Mouse (Mus musculus): ENCODE results near the gene C130050O18Rik. TPM values are rescaled to one million over a fixed set of nuclear protein-coding genes. Genes with fewer than 3 reads are reported as not detected.

The C130050O18Rik gene
- polyA plus RNA-seq, 2 experiments = 0.93 to 1.3 TPM

DNA sequence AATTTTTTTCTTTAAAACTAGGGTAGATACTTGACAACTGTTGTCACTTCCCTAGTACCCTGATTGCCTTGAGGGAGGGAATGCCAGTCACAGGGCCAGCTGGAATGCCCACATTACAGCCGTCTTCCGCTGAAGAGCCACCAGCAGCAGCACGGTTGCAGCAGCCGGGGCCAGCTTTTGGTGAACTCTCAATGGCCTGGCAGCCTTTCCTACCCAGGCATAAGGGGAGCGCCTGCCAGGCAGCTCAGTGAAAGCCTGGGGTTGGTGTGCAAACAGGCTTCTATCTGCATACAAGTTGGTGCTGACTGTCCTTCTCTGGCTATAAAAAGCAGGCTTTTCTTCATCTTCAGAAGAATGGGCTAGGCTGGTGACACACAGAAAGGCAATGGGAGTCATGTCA is 35.4 kb downstream of the C130050O18Rik start:
- no peaks in the 10 kb centered on the region for H3K4me1 ChIP-seq (replicated peaks; ENCODE audit: control insufficient read depth in 2 of 2, insufficient read depth in 2 of 2, low read length in 1 of 2)
- no peaks in the 10 kb centered on the region for H3K9me3 ChIP-seq (ENCODE audit: control insufficient read depth, low read length)
- no peak overlapping the region for H3K27ac ChIP-seq
- DNase-seq (ENCODE audit: low read depth in 3 of 3, low spot score in 3 of 3) (no peak), ATAC-seq (ENCODE audit: insufficient read depth) (no peak)
- H3K4me3 ChIP-seq (ENCODE audit: insufficient read depth in 1 of 2, low read depth in 2 of 2, low read length in 2 of 2) = no peak overlapping the region
- H3K27me3 ChIP-seq (ENCODE audit: control insufficient read depth, insufficient read depth, low read length) = no peaks in the 10 kb centered on the region
- H3K36me3 ChIP-seq (replicated peaks; ENCODE audit: control insufficient read depth, insufficient read depth, low read depth) = no peaks in the 10 kb centered on the region
- WGBS (ENCODE audit: insufficient replicate concordance) = 77% methylated on average over 5 of the region's 5 CpGs
- no peak overlapping the region for H3K9ac ChIP-seq (replicated peaks)
- no peak for TF ChIP-seq EP300 (IDR thresholded peaks at IDR 0.05; ENCODE audit: low read depth)
- no peak for TF ChIP-seq CTCF (IDR thresholded peaks at IDR 0.05; ENCODE audit: low read depth)
- no peak overlapping the region for H3K4me2 ChIP-seq (ENCODE audit: low read depth)

DNA sequence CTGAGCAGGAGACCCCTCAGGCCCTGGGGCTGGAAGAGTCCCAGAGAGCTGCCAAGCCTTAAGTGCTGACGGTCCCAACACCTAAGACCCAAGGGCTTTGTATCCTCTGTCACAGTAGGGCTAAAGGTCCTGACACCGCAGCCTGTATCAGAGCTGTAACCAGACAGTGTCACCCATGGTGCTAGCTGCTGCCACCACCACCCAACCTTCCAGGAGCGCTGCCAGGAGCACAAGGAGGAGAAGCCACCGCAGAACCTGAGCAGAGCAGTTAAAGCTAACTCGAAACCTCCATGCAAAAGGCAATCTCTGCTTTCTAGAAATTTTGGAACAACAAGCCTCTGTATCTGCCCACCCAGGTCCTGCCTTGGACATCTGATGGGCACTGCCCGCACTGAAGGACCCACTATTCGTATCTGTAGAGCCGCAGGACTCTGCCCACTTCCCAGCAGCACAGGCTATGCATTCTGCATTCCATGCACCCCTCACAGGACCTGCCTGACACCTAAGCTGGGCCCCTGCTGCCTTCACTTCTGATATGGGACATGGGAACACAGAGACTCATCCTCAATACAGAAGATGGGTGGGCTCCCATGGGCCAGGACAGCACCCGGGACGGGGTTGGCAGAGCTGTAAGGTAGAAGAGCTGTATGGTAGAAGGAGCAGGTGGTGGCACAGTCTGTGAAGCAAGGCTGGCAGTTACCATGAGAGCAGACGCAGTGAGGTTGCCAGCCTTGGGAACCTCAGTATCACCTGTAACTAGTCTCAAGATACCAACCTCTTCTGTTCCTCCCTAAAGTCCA is 36.0 kb downstream of the C130050O18Rik start:
- Histone ChIP-seq H3K4me3 (ENCODE audit: insufficient read depth in 1 of 2, low read depth in 2 of 2, low read length in 2 of 2) (no peak overlapping the region), H3K27me3 (ENCODE audit: control insufficient read depth, insufficient read depth, low read length) (no peaks in the 10 kb centered on the region), H3K36me3 (replicated peaks; ENCODE audit: control insufficient read depth, insufficient read depth, low read depth) (no peaks in the 10 kb centered on the region), H3K9ac (replicated peaks) (no peak overlapping the region), H3K27ac (no peak overlapping the region), H3K4me2 (ENCODE audit: low read depth) (no peak overlapping the region), H3K4me1 (replicated peaks; ENCODE audit: control insufficient read depth in 2 of 2, insufficient read depth in 2 of 2, low read length in 1 of 2) (no peaks in the 10 kb centered on the region), H3K9me3 (ENCODE audit: control insufficient read depth, low read length) (no peaks in the 10 kb centered on the region)
- DNase-seq (ENCODE audit: low read depth in 3 of 3, low spot score in 3 of 3) (no peak), ATAC-seq (ENCODE audit: insufficient read depth) (no peak)
- WGBS (ENCODE audit: insufficient replicate concordance) = 73% methylated on average over 11 of the region's 11 CpGs
- TF ChIP-seq EP300 (IDR thresholded peaks at IDR 0.05; ENCODE audit: low read depth) (no peak), CTCF (IDR thresholded peaks at IDR 0.05; ENCODE audit: low read depth) (no peak)

DNA sequence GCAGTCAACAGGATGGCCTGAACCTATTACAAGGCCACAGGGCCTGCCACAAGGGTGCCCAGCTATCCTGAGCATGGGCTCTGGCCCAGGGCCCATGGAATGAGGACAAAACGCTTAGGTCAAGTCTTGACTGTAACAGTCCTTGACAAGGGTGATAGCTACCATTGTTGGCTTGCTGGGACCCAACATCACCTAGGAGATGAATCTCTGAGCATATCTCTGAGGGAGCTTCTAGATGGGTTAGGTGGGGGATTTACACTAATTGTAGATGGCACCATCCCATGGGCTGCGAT is 36.6 kb downstream of the C130050O18Rik start:
- no peaks in the 10 kb centered on the region for H3K9me3 ChIP-seq (ENCODE audit: control insufficient read depth, low read length)
- H3K27ac ChIP-seq = no peak overlapping the region
- ATAC-seq (ENCODE audit: insufficient read depth) (no peak), DNase-seq (ENCODE audit: low read depth in 3 of 3, low spot score in 3 of 3) (no peak)
- H3K4me3 ChIP-seq (ENCODE audit: insufficient read depth in 1 of 2, low read depth in 2 of 2, low read length in 2 of 2) = no peak overlapping the region
- H3K4me1 ChIP-seq (replicated peaks; ENCODE audit: control insufficient read depth in 2 of 2, insufficient read depth in 2 of 2, low read length in 1 of 2) = no peaks in the 10 kb centered on the region
- H3K27me3 ChIP-seq (ENCODE audit: control insufficient read depth, insufficient read depth, low read length) = no peaks in the 10 kb centered on the region
- no peak overlapping the region for H3K4me2 ChIP-seq (ENCODE audit: low read depth)
- H3K9ac ChIP-seq (replicated peaks) = no peak overlapping the region
- no peak for TF ChIP-seq CTCF (IDR thresholded peaks at IDR 0.05; ENCODE audit: low read depth)
- no peak for TF ChIP-seq EP300 (IDR thresholded peaks at IDR 0.05; ENCODE audit: low read depth)
- no peaks in the 10 kb centered on the region for H3K36me3 ChIP-seq (replicated peaks; ENCODE audit: control insufficient read depth, insufficient read depth, low read depth)
- 78% methylated on average over 2 of the region's 2 CpGs for WGBS (ENCODE audit: insufficient replicate concordance)

DNA sequence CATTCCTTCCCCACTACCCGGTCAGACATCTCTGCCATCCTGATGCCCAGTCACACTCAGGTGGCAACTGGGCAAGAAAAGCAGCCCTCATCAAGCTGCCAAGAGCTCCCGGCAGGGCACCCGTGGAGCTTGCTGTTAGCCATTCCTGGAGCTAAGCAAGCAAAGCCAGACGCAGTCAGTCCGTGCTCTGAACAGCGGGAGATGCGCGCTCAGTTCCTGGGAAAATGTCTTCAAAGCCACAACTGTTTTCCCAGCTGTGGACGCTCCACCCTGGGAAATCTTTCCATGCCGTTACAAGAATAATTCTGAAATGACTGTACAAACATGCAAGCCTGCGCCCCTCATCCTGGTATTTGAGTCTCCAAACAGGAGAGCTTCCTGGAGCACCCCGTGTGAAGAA is 37.3 kb downstream of the C130050O18Rik start:
- Histone ChIP-seq H3K9me3 (ENCODE audit: control insufficient read depth, low read length) (no peaks in the 10 kb centered on the region), H3K4me2 (ENCODE audit: low read depth) (no peak overlapping the region), H3K36me3 (replicated peaks; ENCODE audit: control insufficient read depth, insufficient read depth, low read depth) (no peaks in the 10 kb centered on the region), H3K4me3 (ENCODE audit: insufficient read depth in 1 of 2, low read depth in 2 of 2, low read length in 2 of 2) (no peak overlapping the region), H3K27ac (no peak overlapping the region), H3K9ac (replicated peaks) (no peak overlapping the region), H3K4me1 (replicated peaks; ENCODE audit: control insufficient read depth in 2 of 2, insufficient read depth in 2 of 2, low read length in 1 of 2) (no peaks in the 10 kb centered on the region), H3K27me3 (ENCODE audit: control insufficient read depth, insufficient read depth, low read length) (no peaks in the 10 kb centered on the region)
- DNase-seq (ENCODE audit: low read depth in 3 of 3, low spot score in 3 of 3) (no peak), ATAC-seq (ENCODE audit: insufficient read depth) (no peak)
- WGBS (ENCODE audit: insufficient replicate concordance) = 85% methylated on average over 12 of the region's 12 CpGs
- TF ChIP-seq CTCF (IDR thresholded peaks at IDR 0.05; ENCODE audit: low read depth) = no peak
- no peak for TF ChIP-seq EP300 (IDR thresholded peaks at IDR 0.05; ENCODE audit: low read depth)

DNA sequence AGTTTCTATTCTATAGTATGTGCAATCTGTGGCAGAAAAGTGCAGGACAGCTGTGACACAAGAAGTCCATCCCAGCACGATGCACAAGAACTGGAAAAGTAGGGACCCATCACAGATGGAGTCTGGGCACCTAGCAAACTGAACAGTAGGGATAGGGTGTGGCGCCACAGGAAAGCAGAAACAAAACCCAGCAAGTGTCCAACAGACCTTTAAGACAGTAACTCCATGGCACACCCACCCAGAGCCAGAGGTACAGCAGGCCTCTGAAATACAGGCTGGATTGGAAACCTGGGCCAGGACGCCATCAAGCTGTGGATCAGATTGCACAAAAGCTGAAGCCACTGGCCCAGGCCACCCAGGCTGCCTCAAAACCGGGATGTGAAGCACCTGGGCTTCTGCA is 37.9 kb downstream of the C130050O18Rik start:
- no peak for ATAC-seq (ENCODE audit: insufficient read depth)
- no peak for DNase-seq (ENCODE audit: low read depth in 3 of 3, low spot score in 3 of 3)
- no peak for TF ChIP-seq CTCF (IDR thresholded peaks at IDR 0.05; ENCODE audit: low read depth)
- TF ChIP-seq EP300 (IDR thresholded peaks at IDR 0.05; ENCODE audit: low read depth) = no peak
- Histone ChIP-seq H3K9me3 (ENCODE audit: control insufficient read depth, low read length) (no peaks in the 10 kb centered on the region), H3K4me2 (ENCODE audit: low read depth) (no peak overlapping the region), H3K27me3 (ENCODE audit: control insufficient read depth, insufficient read depth, low read length) (no peaks in the 10 kb centered on the region), H3K4me3 (ENCODE audit: insufficient read depth in 1 of 2, low read depth in 2 of 2, low read length in 2 of 2) (no peak overlapping the region), H3K36me3 (replicated peaks; ENCODE audit: control insufficient read depth, insufficient read depth, low read depth) (no peaks in the 10 kb centered on the region), H3K4me1 (replicated peaks; ENCODE audit: control insufficient read depth in 2 of 2, insufficient read depth in 2 of 2, low read length in 1 of 2) (no peaks in the 10 kb centered on the region), H3K27ac (no peak overlapping the region), H3K9ac (replicated peaks) (no peak overlapping the region)
- 63% methylated on average over 4 of the region's 4 CpGs for WGBS (ENCODE audit: insufficient replicate concordance)

Measured in liver, embryonic 14.5 days (tissue).